Mouse (Mus musculus) skeletal muscle tissue, adult 2 months (tissue): Measurements from ENCODE around the gene Cbln4.

Experiments
- DNase-seq: peaks from one replicate; pipeline ENCODE4 v3.0.0-alpha.2; 2012; ENCODE audit warnings: low read depth, low spot score

Gene Cbln4

GRCm38 (mm10) chr2:172043235-172043610 is at the start of gene Cbln4:
Gene Cbln4, minus strand, starts transcription at chr2:172043466.
- no peak for DNase-seq

- DNase-seq: no peak
These were observed 35.3 kb upstream of the Cbln4 start for GRCm38 (mm10) chr2:172078596-172078995.

- DNase-seq: no peak
These were observed 33.0 kb upstream of the Cbln4 start for GRCm38 (mm10) chr2:172076295-172076694.

- no peak for DNase-seq
These were observed 19.6 kb upstream of the Cbln4 start for GRCm38 (mm10) chr2:172062876-172063275.

- DNase-seq: no peak
These were observed 16.5 kb upstream of the Cbln4 start for GRCm38 (mm10) chr2:172059747-172060146.

- no peak for DNase-seq
These were observed 15.8 kb upstream of the Cbln4 start for GRCm38 (mm10) chr2:172058936-172059665.

GRCm38 (mm10) chr2:172046002-172046401 is 2.7 kb upstream of the Cbln4 start:
- no peak for DNase-seq

- DNase-seq: no peak
These were observed 545 bp downstream of the Cbln4 start for GRCm38 (mm10) chr2:172042607-172043234.

- no peak for DNase-seq
These were observed 1.1 kb downstream of the Cbln4 start for GRCm38 (mm10) chr2:172042125-172042524.

GRCm38 (mm10) chr2:172040859-172041258 is 2.4 kb downstream of the Cbln4 start:
- DNase-seq: no peak

GRCm38 (mm10) chr2:172039601-172040000 is 3.7 kb downstream of the Cbln4 start:
- no peak for DNase-seq

GRCm38 (mm10) chr2:172034281-172034680 is 9.0 kb downstream of the Cbln4 start:
- no peak for DNase-seq

- no peak for DNase-seq
These were observed 17.7 kb downstream of the Cbln4 start for GRCm38 (mm10) chr2:172025459-172026130.

- DNase-seq: no peak
These were observed 36.5 kb downstream of the Cbln4 start for GRCm38 (mm10) chr2:172006726-172007125.

- DNase-seq: no peak
These were observed 37.3 kb downstream of the Cbln4 start for GRCm38 (mm10) chr2:172005970-172006369.

GRCm38 (mm10) chr2:172004029-172004984 is 39.0 kb downstream of the Cbln4 start:
- no peak for DNase-seq

GRCm38 (mm10) chr2:171996979-171997686 is 46.1 kb downstream of the Cbln4 start:
- no peak for DNase-seq

GRCm38 (mm10) chr2:171994861-171995260 is 48.4 kb downstream of the Cbln4 start:
- DNase-seq: no peak

GRCm38 (mm10) chr2:171994240-171994639 is 49.0 kb downstream of the Cbln4 start:
- no peak for DNase-seq

GRCm38 (mm10) chr2:171986686-171987085 is 56.6 kb downstream of the Cbln4 start:
- no peak for DNase-seq
